Mouse (Mus musculus) olfactory bulb, adult 2 months (tissue): ENCODE measurements around the gene 1520401A03Rik.

Experiments
- CTCF ChIP-seq: fragments of 200-500 bp; IDR thresholded peaks from 2 replicates; pipeline ENCODE4 v1.5.1; 2012; ENCODE audit warnings: low read depth, mild to moderate bottlenecking, low read length, moderate library complexity; ENCODE audit not compliant: insufficient read depth
- POLR2A ChIP-seq: fragments of 200-500 bp; IDR thresholded peaks from 2 replicates; pipeline ENCODE4 v1.6.1; 2012; ENCODE audit warnings: mild to moderate bottlenecking, low read depth, low read length, moderate library complexity; ENCODE audit not compliant: insufficient read depth

DNA sequence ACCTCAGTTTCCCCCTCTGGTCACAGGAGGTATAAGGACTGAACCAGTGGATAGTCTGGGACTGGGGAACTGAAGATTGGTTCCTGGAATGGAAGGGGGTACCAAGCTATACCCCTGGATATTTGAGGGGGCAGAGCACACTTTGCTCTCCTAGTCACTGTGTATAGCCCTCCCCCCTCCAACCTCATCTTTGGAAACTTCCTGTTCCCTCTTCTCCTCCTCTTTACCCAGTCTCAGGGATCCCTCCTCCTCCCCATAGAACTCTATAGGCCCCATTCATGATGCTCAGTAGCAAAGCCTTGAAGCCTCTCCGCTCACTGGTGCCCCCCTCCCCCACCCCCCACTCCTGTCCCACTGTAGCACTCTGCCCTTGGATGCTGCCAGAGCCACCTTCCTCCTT is 3.1 kb downstream of the 1520401A03Rik start:
- no peak for TF ChIP-seq POLR2A
- no peak for TF ChIP-seq CTCF
